Mouse (Mus musculus) spleen, adult 2 months (tissue): ENCODE results near the gene Ranbp3.

ENCODE experiments used
- CTCF ChIP-seq: fragments of 200-500 bp; IDR thresholded peaks from 2 replicates; pipeline ENCODE4 v1.5.1; 2011; ENCODE audit warnings: mild to moderate bottlenecking, inconsistent platforms; ENCODE audit not compliant: insufficient read depth, insufficient read length, insufficient replicate concordance; ENCODE audit errors: extremely low read depth
- POLR2A ChIP-seq: fragments of 200-500 bp; IDR thresholded peaks from 2 replicates; pipeline ENCODE4 v1.6.1; 2011; ENCODE audit warnings: low read depth, low read length, inconsistent platforms

DNA sequence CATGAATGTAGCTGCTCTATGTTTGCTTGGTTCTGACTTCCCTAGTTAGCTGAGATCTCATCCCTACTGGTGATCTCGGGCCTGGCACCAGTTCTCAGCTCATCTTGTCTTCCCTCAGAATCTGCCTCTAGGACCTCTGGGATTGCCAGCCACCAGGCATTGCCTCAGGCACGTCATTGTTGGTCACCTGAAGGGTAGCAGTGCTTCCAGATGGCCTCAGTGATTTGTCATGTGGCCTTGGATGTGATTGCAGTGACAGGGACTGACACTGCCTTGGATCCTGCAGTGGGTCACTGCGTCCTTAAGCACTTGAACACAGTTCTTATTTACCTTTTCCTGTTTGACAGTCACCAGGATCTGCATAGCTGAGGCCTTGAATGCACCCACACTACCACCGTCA lies 8.7 kb downstream of the Ranbp3 start:
- TF ChIP-seq POLR2A (no peak), CTCF (no peak)
